Mouse (Mus musculus): ENCODE results near the gene Slc16a6. TPM values are rescaled to one million over a fixed set of nuclear protein-coding genes. Genes with fewer than 3 reads are reported as not detected.

The Slc16a6 gene
- total and polyA plus RNA-seq, 3 experiments: 1.8 to 8.2 (median 4.9) TPM

DNA sequence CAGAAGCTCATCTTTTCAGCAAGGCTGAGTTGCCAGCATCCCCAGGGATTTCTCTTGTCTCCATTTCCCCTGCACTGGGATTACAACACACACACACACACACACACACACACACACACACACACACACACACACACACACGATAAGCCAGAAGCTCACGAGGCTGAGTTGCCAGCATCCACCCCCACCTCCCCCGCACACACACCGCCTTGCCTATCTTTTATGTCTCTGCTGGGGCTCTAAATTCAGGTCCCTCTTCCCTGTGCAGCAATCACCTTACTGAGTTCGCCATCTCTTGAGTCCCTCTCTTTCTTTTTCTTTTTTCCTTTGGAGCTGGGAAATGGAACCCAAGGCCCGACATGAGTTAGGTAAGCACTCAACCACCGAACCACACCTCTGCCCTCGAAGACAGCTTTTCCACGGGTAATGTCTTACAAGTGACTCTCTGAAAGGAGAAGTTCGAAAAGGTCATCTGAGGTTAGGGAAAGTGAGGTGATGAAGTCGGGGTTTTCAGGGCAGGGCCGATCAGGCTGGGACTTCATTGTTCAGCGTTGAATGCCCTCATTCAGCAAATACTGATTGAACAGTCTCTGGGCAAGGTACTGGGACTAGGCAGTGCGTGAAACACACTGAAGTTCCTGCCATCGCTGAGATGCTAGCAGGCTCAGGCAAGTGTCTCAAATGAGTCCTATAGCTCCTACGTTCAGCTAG lies 6.3 kb upstream of the Slc16a6 start:
- H3K27me3 ChIP-seq (ENCODE audit: control insufficient read depth, insufficient read depth, low read length): no peaks in the 10 kb centered on the region
- H3K27ac ChIP-seq: no peak overlapping the region
- no peak overlapping the region for H3K4me3 ChIP-seq
- no peaks in the 10 kb centered on the region for H3K4me1 ChIP-seq (ENCODE audit: control insufficient read depth, insufficient read depth, low read length)
- no peak overlapping the region for H3K9ac ChIP-seq (ENCODE audit: low read depth, low read length)
- DNase-seq: no peak
- H3K36me3 ChIP-seq (ENCODE audit: control insufficient read depth, insufficient read depth, low read length): no peaks in the 10 kb centered on the region
- intact Hi-C loops (cut with DNase I): no loop called here
- no peaks in the 10 kb centered on the region for H3K79me2 ChIP-seq (replicated peaks; ENCODE audit: control insufficient read depth, insufficient read depth, low read length)
- no peak for TF ChIP-seq POLR2A (IDR thresholded peaks at IDR 0.05; ENCODE audit: insufficient read depth, low read depth, low read length)
- no peak for TF ChIP-seq EP300 (IDR thresholded peaks at IDR 0.05; ENCODE audit: insufficient read depth, low read depth, low read length)
- TF ChIP-seq CTCF (IDR thresholded peaks at IDR 0.05): no peak
- 76% methylated on average over 16 of the region's 16 CpGs for WGBS

DNA sequence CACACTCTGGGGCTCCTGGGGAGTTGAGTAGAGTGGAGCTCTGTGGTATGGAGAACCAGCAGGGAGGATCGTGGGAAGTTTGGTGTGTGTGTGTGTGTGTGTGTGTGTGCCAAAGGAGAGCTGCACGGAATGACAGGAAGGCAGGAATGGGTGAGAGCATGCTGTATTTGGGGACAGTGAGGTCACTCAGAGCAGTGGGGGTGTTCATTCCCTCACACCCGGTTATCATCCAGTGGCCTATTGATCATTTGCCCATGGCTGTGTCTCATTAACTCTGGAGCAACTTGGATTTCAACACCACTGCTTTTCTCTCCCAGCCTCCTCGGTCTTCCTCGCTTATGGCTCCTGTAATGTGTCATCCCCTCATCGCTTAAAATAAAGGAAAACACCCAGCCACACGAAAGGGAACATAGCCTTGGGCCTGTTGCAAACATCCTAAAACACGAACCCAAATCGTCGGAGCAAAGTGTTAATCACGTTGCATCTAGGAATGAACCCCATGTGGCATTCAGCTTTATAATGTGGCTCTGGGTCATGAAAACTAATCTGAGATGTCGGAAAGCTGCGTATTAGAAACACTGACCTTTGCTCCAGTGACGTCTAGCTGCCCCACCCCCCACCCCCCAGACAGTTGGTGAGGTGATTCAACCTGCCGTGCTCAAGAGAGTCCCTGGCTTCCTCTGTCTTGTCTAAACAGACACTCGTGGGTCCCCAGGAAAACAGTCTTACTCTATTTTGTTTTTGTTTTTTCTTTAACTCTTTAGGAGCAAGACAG lies 4.4 kb upstream of the Slc16a6 start:
- H3K9ac ChIP-seq (ENCODE audit: low read depth, low read length): no peak overlapping the region
- H3K4me3 ChIP-seq: no peak overlapping the region
- no peaks in the 10 kb centered on the region for H3K79me2 ChIP-seq (replicated peaks; ENCODE audit: control insufficient read depth, insufficient read depth, low read length)
- no peak overlapping the region for H3K27ac ChIP-seq
- TF ChIP-seq CTCF (IDR thresholded peaks at IDR 0.05) (no peak), POLR2A (IDR thresholded peaks at IDR 0.05; ENCODE audit: insufficient read depth, low read depth, low read length) (no peak), EP300 (IDR thresholded peaks at IDR 0.05; ENCODE audit: insufficient read depth, low read depth, low read length) (no peak)
- H3K36me3 ChIP-seq (ENCODE audit: control insufficient read depth, insufficient read depth, low read length): no peaks in the 10 kb centered on the region
- no peaks in the 10 kb centered on the region for H3K4me1 ChIP-seq (ENCODE audit: control insufficient read depth, insufficient read depth, low read length)
- 52% methylated on average over 16 of the region's 16 CpGs for WGBS
- no peak for DNase-seq
- intact Hi-C loops (cut with DNase I): no loop called here
- no peaks in the 10 kb centered on the region for H3K27me3 ChIP-seq (ENCODE audit: control insufficient read depth, insufficient read depth, low read length)

DNA sequence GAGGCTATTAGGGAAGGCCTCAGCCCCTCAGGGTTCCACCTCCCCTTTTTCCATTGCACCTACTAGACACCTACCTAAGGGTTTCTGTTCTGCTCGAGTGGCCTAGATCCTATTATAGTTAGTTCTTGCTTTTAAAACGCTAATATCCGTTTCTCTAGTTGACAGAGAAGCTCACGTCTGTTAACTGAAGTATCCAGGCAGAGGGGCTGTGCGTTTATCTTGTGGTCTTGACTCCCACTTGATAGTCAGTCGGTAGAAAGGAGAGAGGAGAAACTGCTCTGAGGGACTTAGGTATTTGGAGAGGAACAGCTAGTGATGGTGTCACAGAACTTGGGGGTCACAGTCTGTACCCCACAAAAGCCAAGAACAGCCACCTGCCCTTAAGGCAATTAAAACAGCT lies 3.3 kb upstream of the Slc16a6 start:
- intact Hi-C loops (cut with DNase I): no loop called here
- Histone ChIP-seq H3K9ac (ENCODE audit: low read depth, low read length) (no peak overlapping the region), H3K36me3 (ENCODE audit: control insufficient read depth, insufficient read depth, low read length) (no peaks in the 10 kb centered on the region), H3K4me3 (no peak overlapping the region), H3K27ac (no peak overlapping the region), H3K27me3 (ENCODE audit: control insufficient read depth, insufficient read depth, low read length) (no peaks in the 10 kb centered on the region), H3K79me2 (replicated peaks; ENCODE audit: control insufficient read depth, insufficient read depth, low read length) (no peaks in the 10 kb centered on the region), H3K4me1 (ENCODE audit: control insufficient read depth, insufficient read depth, low read length) (no peaks in the 10 kb centered on the region)
- DNase-seq: no peak
- 87% methylated on average over 6 of the region's 6 CpGs for WGBS
- TF ChIP-seq POLR2A (IDR thresholded peaks at IDR 0.05; ENCODE audit: insufficient read depth, low read depth, low read length): no peak
- TF ChIP-seq CTCF (IDR thresholded peaks at IDR 0.05): no peak
- no peak for TF ChIP-seq EP300 (IDR thresholded peaks at IDR 0.05; ENCODE audit: insufficient read depth, low read depth, low read length)

DNA sequence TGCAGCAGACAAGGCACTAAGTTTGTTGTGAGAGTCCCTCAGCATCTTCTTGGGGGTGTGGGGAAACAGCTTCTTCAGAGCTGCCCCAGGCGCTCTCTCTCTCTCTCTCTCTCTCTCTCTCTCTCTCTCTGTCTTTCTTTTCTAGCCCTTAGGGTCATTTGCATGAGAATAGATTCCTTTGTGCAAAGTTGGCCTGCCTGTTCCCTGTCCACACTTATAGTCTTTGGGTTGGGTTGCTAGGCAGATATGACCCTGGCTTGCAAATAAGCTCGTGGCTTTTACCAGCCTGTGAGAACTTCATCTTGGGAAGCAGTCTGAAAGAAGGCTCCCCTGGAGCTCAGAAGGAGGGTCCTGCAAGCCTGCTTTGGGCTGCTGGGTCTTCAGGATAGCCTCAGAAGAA lies 2.8 kb upstream of the Slc16a6 start:
- DNase-seq: no peak
- WGBS: 75% methylated on average over 2 of the region's 2 CpGs
- Histone ChIP-seq H3K4me3 (no peak overlapping the region), H3K9ac (ENCODE audit: low read depth, low read length) (no peak overlapping the region), H3K36me3 (ENCODE audit: control insufficient read depth, insufficient read depth, low read length) (no peaks in the 10 kb centered on the region), H3K27ac (no peak overlapping the region), H3K27me3 (ENCODE audit: control insufficient read depth, insufficient read depth, low read length) (no peaks in the 10 kb centered on the region), H3K4me1 (ENCODE audit: control insufficient read depth, insufficient read depth, low read length) (no peaks in the 10 kb centered on the region), H3K79me2 (replicated peaks; ENCODE audit: control insufficient read depth, insufficient read depth, low read length) (no peaks in the 10 kb centered on the region)
- TF ChIP-seq EP300 (IDR thresholded peaks at IDR 0.05; ENCODE audit: insufficient read depth, low read depth, low read length): no peak
- no peak for TF ChIP-seq CTCF (IDR thresholded peaks at IDR 0.05)
- no peak for TF ChIP-seq POLR2A (IDR thresholded peaks at IDR 0.05; ENCODE audit: insufficient read depth, low read depth, low read length)
- intact Hi-C loops (cut with DNase I): no loop called here

DNA sequence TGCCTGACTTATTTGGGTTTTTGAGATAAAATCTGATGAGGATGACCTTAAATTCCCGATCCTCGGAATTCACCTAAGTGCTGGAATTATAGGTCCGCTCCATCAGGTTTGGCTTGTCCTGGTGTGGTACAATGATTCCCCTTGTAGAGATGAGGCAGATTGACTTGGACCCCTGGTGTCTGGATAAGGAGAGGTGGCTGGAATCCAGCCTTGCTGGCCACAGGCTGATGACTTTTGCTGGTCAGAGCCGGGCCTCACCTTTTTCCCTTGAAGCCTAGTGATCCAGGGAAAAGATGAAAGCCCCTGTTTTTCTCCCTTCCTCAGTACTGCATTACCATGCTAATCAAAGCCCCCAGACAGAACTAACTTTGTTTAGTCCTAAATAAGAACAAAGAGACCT lies 2.3 kb upstream of the Slc16a6 start:
- TF ChIP-seq POLR2A (IDR thresholded peaks at IDR 0.05; ENCODE audit: insufficient read depth, low read depth, low read length) (no peak), EP300 (IDR thresholded peaks at IDR 0.05; ENCODE audit: insufficient read depth, low read depth, low read length) (no peak), CTCF (IDR thresholded peaks at IDR 0.05) (no peak)
- Histone ChIP-seq H3K4me3 (no peak overlapping the region), H3K27ac (no peak overlapping the region), H3K79me2 (replicated peaks; ENCODE audit: control insufficient read depth, insufficient read depth, low read length) (no peaks in the 10 kb centered on the region), H3K9ac (ENCODE audit: low read depth, low read length) (no peak overlapping the region), H3K4me1 (ENCODE audit: control insufficient read depth, insufficient read depth, low read length) (no peaks in the 10 kb centered on the region), H3K27me3 (ENCODE audit: control insufficient read depth, insufficient read depth, low read length) (no peaks in the 10 kb centered on the region), H3K36me3 (ENCODE audit: control insufficient read depth, insufficient read depth, low read length) (no peaks in the 10 kb centered on the region)
- intact Hi-C loops (cut with DNase I): no loop called here
- no peak for DNase-seq
- 92% methylated on average over 4 of the region's 4 CpGs for WGBS

DNA sequence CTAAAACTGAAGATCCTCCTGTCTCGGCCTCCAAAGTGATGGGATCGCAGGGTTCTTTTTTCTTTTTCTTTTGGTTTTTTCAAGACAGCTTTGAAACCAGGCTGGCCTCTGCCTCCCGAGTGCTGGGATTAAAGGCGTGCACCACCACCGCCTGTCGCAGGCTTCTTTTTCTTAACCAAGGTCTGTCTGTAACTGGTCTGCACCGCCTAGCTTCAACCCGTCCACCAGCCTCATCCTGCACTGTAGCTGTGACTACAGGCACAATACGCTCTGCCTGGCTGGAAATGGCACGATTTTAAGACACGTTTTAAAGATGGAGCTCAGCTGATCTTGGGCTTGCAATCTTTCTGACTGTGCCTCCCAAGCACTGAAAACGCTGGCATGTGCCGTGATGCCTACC lies 1.4 kb upstream of the Slc16a6 start:
- no peaks in the 10 kb centered on the region for H3K79me2 ChIP-seq (replicated peaks; ENCODE audit: control insufficient read depth, insufficient read depth, low read length)
- no peak overlapping the region for H3K4me3 ChIP-seq
- H3K36me3 ChIP-seq (ENCODE audit: control insufficient read depth, insufficient read depth, low read length): no peaks in the 10 kb centered on the region
- no peak for DNase-seq
- 94% methylated on average over 13 of the region's 13 CpGs for WGBS
- H3K9ac ChIP-seq (ENCODE audit: low read depth, low read length): no peak overlapping the region
- TF ChIP-seq POLR2A (IDR thresholded peaks at IDR 0.05; ENCODE audit: insufficient read depth, low read depth, low read length) (no peak), EP300 (IDR thresholded peaks at IDR 0.05; ENCODE audit: insufficient read depth, low read depth, low read length) (no peak), CTCF (IDR thresholded peaks at IDR 0.05) (no peak)
- H3K27me3 ChIP-seq (ENCODE audit: control insufficient read depth, insufficient read depth, low read length): no peaks in the 10 kb centered on the region
- H3K4me1 ChIP-seq (ENCODE audit: control insufficient read depth, insufficient read depth, low read length): no peaks in the 10 kb centered on the region
- no peak overlapping the region for H3K27ac ChIP-seq
- intact Hi-C loops (cut with DNase I): no loop called here
